Mouse (Mus musculus): Measurements from ENCODE around the gene Ina. TPM values are rescaled to one million over a fixed set of nuclear protein-coding genes. Genes with fewer than 3 reads are reported as not detected.

Gene Ina
- total RNA-seq, 4 experiments from 2014 or later, result 144 to 177 (median 163) TPM

DNA sequence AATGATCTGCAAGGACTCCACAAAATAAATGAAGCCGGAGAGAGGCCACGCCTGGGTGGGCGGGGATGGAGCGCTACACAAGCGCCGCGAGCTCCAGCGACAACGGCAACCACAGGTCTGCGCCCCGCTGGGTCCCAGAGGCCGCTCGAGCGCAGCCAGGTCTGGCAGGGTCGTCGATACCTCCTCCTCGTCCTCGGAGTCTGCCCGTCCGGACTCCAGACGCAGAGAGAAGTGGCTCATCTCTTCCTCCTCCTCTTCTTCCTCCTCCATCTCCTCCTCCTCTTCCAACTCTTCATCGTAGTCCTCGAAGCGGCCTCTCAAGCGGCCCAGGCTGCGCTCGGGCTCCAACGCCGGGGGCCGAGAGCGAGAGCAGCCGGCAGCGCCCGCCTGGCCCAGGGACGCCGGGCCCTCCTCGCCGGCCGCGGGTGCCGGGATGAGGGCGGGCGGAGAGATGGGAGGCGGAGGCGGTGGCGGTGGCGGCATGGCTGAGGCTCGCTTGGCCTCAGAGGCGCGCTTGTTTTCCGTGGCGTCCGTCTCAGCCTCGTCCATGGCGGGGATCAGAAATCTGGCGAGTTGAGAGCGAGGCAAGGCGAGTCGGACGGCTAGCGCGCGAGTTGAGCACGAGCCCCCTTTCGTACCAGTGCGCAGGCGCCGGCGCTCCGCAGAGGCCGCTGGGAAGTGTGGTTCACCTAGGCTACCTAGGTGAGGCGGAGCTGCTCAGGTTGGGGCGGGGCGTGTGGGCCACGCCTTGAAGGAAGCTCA is 36.0 kb downstream of the Ina start, which contains the start of gene Pcgf6:
Gene Pcgf6, minus strand, starts transcription at position 636 of the 762 bp plus-strand sequence.
- DNase-seq (ENCODE audit: low spot score in 2 of 2), result peak; percentile 52 to 76

GRCm38 (mm10) chr19:47052927-47053326 is 38.4 kb downstream of the Ina start:
- no peak for DNase-seq (ENCODE audit: low spot score in 2 of 2)

DNA sequence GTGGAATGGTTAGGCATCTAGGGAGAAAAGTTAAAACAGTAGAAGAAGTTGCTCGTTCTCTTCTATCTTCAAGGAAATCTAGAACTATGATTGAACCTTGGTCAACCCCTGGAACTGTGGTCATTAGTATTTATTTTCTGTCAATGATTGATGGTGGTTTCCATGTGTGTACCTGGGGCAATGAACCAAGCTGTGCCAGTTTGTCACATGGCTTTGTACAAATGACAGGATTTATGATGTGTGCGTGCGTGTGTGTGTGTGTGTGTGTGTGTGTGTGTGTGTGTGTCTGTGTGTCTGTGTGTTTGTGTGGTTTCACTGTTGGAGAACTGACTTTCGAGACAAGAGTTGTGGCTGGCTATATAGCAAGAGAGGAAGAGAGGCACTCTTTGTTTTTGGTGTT is 39.0 kb downstream of the Ina start:
- no peak for DNase-seq (ENCODE audit: low spot score in 2 of 2)

DNA sequence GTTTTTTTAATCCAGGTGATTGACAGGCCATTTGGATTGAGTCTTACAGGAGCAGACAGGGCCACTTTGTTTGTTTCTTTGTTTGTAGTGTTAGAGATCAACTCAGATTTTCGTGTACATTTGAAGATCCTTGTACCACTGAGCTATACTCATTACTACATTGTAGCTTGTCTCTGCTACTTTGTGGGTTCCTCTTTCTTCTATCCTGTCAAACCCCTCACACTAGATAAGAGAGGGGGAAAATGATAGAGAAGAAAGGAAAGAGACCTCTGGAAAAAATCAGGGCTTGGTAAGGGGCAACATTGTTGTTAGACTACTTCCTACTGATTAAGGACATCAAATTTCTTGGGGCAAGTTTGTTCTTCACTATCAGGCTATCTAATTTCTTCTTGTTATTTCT is 43.2 kb downstream of the Ina start:
- DNase-seq (ENCODE audit: low spot score in 2 of 2), result no peak

GRCm38 (mm10) chr19:47065860-47066259 is 51.4 kb downstream of the Ina start:
- DNase-seq (ENCODE audit: low spot score in 2 of 2), result no peak

GRCm38 (mm10) chr19:47067096-47067882 is 52.8 kb downstream of the Ina start, which contains the start of gene Taf5:
TSS of gene Taf5 (plus strand) at chr19:47067746.
- DNase-seq (ENCODE audit: low spot score in 2 of 2), result peak; percentile 94 to 96

GRCm38 (mm10) chr19:47067924-47068611 is 53.6 kb downstream of the Ina start:
- DNase-seq (ENCODE audit: low spot score in 2 of 2), result peak; percentile 67 to 69

Other genes with a start within 250 kb of the Ina start
- 100 to 1,000 TPM in 1 of 4 experiments, 10 to 100 TPM in 3; 72.5 to 101 (median 83.1) TPM for gene Nt5c2, start 455 bp downstream of the Ina start, total RNA-seq (2022)
- 10 to 100 TPM; 17.7 to 27.8 (median 21.1) TPM for gene Pcgf6, start 36.2 kb downstream of the Ina start, total RNA-seq (2022)
- 1 to 10 TPM; 5.4 to 6.1 (median 5.7) TPM for gene Taf5, start 53.0 kb downstream of the Ina start, total RNA-seq (2022)
- gene Usmg5, start 75.9 kb downstream of the Ina start, total RNA-seq (2022), result 100 to 1,000 TPM; 802 to 951 (median 835) TPM
- 10 to 100 TPM; 17.0 to 19.7 (median 18.8) TPM for gene Pdcd11, start 76.1 kb downstream of the Ina start, total RNA-seq (2022)
- 1 to 10 TPM; 4.5 to 7.5 (median 6.3) TPM for gene Calhm2, start 123.6 kb downstream of the Ina start, total RNA-seq (2022)
- not detected for gene Calhm1, start 129.6 kb downstream of the Ina start, total RNA-seq (2022)
- gene Calhm3, start 143.1 kb downstream of the Ina start, total RNA-seq (2022), result not detected
- gene Neurl1a, start 164.1 kb downstream of the Ina start, total RNA-seq (2022), result 100 to 1,000 TPM; 144 to 170 (median 155) TPM

Data from layer of hippocampus, adult 8-10 months (tissue).